ENCODE assay signal across 8 mouse cellular contexts in genomic region chr12:54795153-54795998, GRCm38 (mm10). TPM values are rescaled to one million over a fixed set of nuclear protein-coding genes. Genes with fewer than 3 reads are reported as not detected.
DNase-seq lines count a peak whose midpoint lies in the region; ATAC-seq and TF ChIP-seq lines count a peak whose summit lies in the region.

Gene Snx6, minus strand, starts transcription at chr12:54795703.

- peak within 1 kb of the TSS; percentile 77 for H3K4me2 ChIP-seq in heart, embryonic 14.5 days (ENCODE audit: low read length)
- H3K4me2 ChIP-seq in liver, embryonic 13.5 days: peak within 1 kb of the TSS; percentile 96
- H3K4me2 ChIP-seq in neural tube, embryonic 11.5 days (ENCODE audit: low read depth): peak within 1 kb of the TSS; percentile 70
- H3K4me2 ChIP-seq in stomach, postnatal 0 days (replicated peaks; ENCODE audit: low read depth): peak within 1 kb of the TSS; percentile 70

- ATAC-seq in heart, embryonic 14.5 days (ENCODE audit: insufficient number of reproducible peaks, insufficient read depth, low FRiP score, low read depth): peak; percentile 95
- peak; percentile 94 for ATAC-seq in liver, embryonic 13.5 days (ENCODE audit: low read depth)
- peak; percentile 93 for ATAC-seq in neural tube, embryonic 11.5 days (ENCODE audit: insufficient read depth, low FRiP score, low TSS enrichment)
- ATAC-seq in stomach, postnatal 0 days (ENCODE audit: low FRiP score, low TSS enrichment): peak; percentile 97

- peaks cover 4% of the 10 kb centered on the region; the same call in 1 of the 2 replicates for H3K4me1 ChIP-seq in brown adipose tissue, adult 24 weeks (ENCODE audit: control insufficient read depth, insufficient read depth, insufficient read length, low read length)
- H3K4me1 ChIP-seq in heart, embryonic 14.5 days (ENCODE audit: control insufficient read depth in 2 of 2, insufficient read depth in 2 of 2, low read length in 2 of 2): peaks cover 2 to 27% of the 10 kb centered on the region in 2 experiments
- peaks cover 31% of the 10 kb centered on the region for H3K4me1 ChIP-seq in liver, embryonic 13.5 days (replicated peaks)
- peaks cover 10% of the 10 kb centered on the region for H3K4me1 ChIP-seq in neural tube, embryonic 11.5 days (ENCODE audit: control insufficient read depth, insufficient read depth, low read length)
- H3K4me1 ChIP-seq in stomach, postnatal 0 days (replicated peaks; ENCODE audit: control insufficient read depth, insufficient read depth): peaks cover 2% of the 10 kb centered on the region; the same call in 1 of the 2 replicates

- WGBS in heart, embryonic 14.5 days: under 1% methylated on average over 75 of the region's 76 CpGs
- under 1% methylated on average over 76 of the region's 76 CpGs for WGBS in liver, embryonic 13.5 days (ENCODE audit: insufficient replicate concordance)
- WGBS in neural tube, embryonic 11.5 days: under 1% methylated on average over 76 of the region's 76 CpGs
- WGBS in stomach, postnatal 0 days: under 1% methylated on average over 67 of the region's 76 CpGs

- H3K9me3 ChIP-seq in heart, embryonic 14.5 days (ENCODE audit: control insufficient read depth, low read length): no peaks in the 10 kb centered on the region
- no peaks in the 10 kb centered on the region for H3K9me3 ChIP-seq in liver, embryonic 13.5 days (replicated peaks)
- no peaks in the 10 kb centered on the region for H3K9me3 ChIP-seq in neural tube, embryonic 11.5 days (ENCODE audit: control insufficient read depth, low read length)
- no peaks in the 10 kb centered on the region for H3K9me3 ChIP-seq in stomach, postnatal 0 days (ENCODE audit: control insufficient read depth, low read length)

- peaks cover 9% of the 10 kb centered on the region; the same call in 1 of the 2 replicates for H3K36me3 ChIP-seq in heart, embryonic 14.5 days (ENCODE audit: control insufficient read depth, insufficient read depth, low read length)
- H3K36me3 ChIP-seq in liver, embryonic 13.5 days: 0 out of 2 replicates have a peak, but pooled peaks cover 2% of the 10 kb centered on the region
- H3K36me3 ChIP-seq in neural tube, embryonic 11.5 days (ENCODE audit: control insufficient read depth, insufficient read depth, low read length): no peaks in the 10 kb centered on the region
- H3K36me3 ChIP-seq in stomach, postnatal 0 days (ENCODE audit: control insufficient read depth, insufficient read depth, low read length): no peaks in the 10 kb centered on the region

- H3K27me3 ChIP-seq in heart, embryonic 14.5 days (ENCODE audit: control insufficient read depth, insufficient read depth, low read length): no peaks in the 10 kb centered on the region
- H3K27me3 ChIP-seq in liver, embryonic 13.5 days: no peaks in the 10 kb centered on the region
- no peaks in the 10 kb centered on the region for H3K27me3 ChIP-seq in neural tube, embryonic 11.5 days (ENCODE audit: control insufficient read depth, insufficient read depth, low read length)
- no peaks in the 10 kb centered on the region for H3K27me3 ChIP-seq in stomach, postnatal 0 days (ENCODE audit: control insufficient read depth, insufficient read depth, low read length)

- 0 out of 2 replicates have a peak, but pooled peaks have one; percentile 11 for TF ChIP-seq CTCF in stomach, postnatal 0 days (IDR thresholded peaks at IDR 0.05; ENCODE audit: low read depth)

- peak within 1 kb of the TSS; percentile 77; the same call in 1 of the 2 replicates for H3K27ac ChIP-seq in brown adipose tissue, adult 24 weeks (replicated peaks; ENCODE audit: low read depth, low read length)
- peak within 1 kb of the TSS; percentile 76 to 82 for H3K27ac ChIP-seq in heart, embryonic 14.5 days (replicated peaks in 1 of 2; ENCODE audit: control insufficient read depth in 1 of 2, insufficient read depth in 1 of 2, low read depth in 2 of 2, low read length in 2 of 2)
- H3K27ac ChIP-seq in liver, embryonic 13.5 days: peak within 1 kb of the TSS; percentile 73
- peak within 1 kb of the TSS; percentile 73; the same call in 1 of the 2 replicates for H3K27ac ChIP-seq in neural tube, embryonic 11.5 days (ENCODE audit: low read depth, low read length)
- peak within 1 kb of the TSS; percentile 91 for H3K27ac ChIP-seq in stomach, postnatal 0 days (replicated peaks)

- peak within 1 kb of the TSS; percentile 100 for H3K9ac ChIP-seq in heart, embryonic 14.5 days (ENCODE audit: low read length)
- peak within 1 kb of the TSS; percentile 94 for H3K9ac ChIP-seq in liver, embryonic 13.5 days
- H3K9ac ChIP-seq in neural tube, embryonic 11.5 days (ENCODE audit: low read length): peak within 1 kb of the TSS; percentile 98
- peak within 1 kb of the TSS; percentile 100 for H3K9ac ChIP-seq in stomach, postnatal 0 days (ENCODE audit: low read length)

- TF ChIP-seq EP300 in stomach, postnatal 0 days (optimal IDR thresholded peaks at IDR 0.05): no peak

- H3K4me3 ChIP-seq in brown adipose tissue, adult 24 weeks (ENCODE audit: insufficient read depth, low read depth, low read length): peak within 1 kb of the TSS; percentile 100
- peak within 1 kb of the TSS; percentile 99 to 100 for H3K4me3 ChIP-seq in heart, embryonic 14.5 days (ENCODE audit: control insufficient read depth in 1 of 2, insufficient read depth in 1 of 2, low read depth in 1 of 2, low read length in 2 of 2)
- H3K4me3 ChIP-seq in liver, embryonic 13.5 days (replicated peaks): peak within 1 kb of the TSS; percentile 91
- peak within 1 kb of the TSS; percentile 76 for H3K4me3 ChIP-seq in neural tube, embryonic 11.5 days (ENCODE audit: low read depth, low read length)
- H3K4me3 ChIP-seq in stomach, postnatal 0 days (ENCODE audit: low read depth, low read length): peak within 1 kb of the TSS; percentile 98

- DNase-seq in CD4-positive, CD25-positive, alpha-beta regulatory T cell, adult 2 months (ENCODE audit: low read depth, low spot score): peak; percentile 94
- DNase-seq in fibroblast of lung, adult 2 months (ENCODE audit: low read depth): peak; percentile 55
- DNase-seq in kidney, postnatal 14 days: peak; percentile 92
- peak; percentile 69 for DNase-seq in liver, embryonic 13.5 days
- DNase-seq in neural tube, embryonic 11.5 days (ENCODE audit: low spot score): peak; percentile 92
- peak; percentile 92 for DNase-seq in stomach, postnatal 0 days (ENCODE audit: low spot score)

RNA-seq across cellular contexts. Expression of gene Snx6, which starts in this region (rescaled TPM):
- 36.7 and 49.2 TPM in 2 replicates for polyA plus RNA-seq in brown adipose tissue, adult 24 weeks (2012; ENCODE audit: insufficient read depth, insufficient read length, missing spikeins)
- polyA plus RNA-seq in heart, embryonic 14.5 days (2014; fragmentation: Nextera tagmentation; extraction: Ambion mirVana): 110 and 125 TPM in 2 replicates
- polyA plus RNA-seq in liver, embryonic 13.5 days (2015; fragmentation: Nextera tagmentation; extraction: Ambion mirVana): 60.1 and 72.8 TPM in 2 replicates
- polyA plus RNA-seq in neural tube, embryonic 11.5 days (2014; fragmentation: Nextera tagmentation; extraction: Ambion mirVana): 218 and 226 TPM in 2 replicates
- polyA plus RNA-seq in stomach, postnatal 0 days (2015; fragmentation: Nextera tagmentation; extraction: Ambion mirVana): 260 and 269 TPM in 2 replicates

Comparison
In these comparisons a context has a peak if more than half of its experiments do, and no peak if none do; other contexts are left out.
1. Peak in every context shown above with its lines: DNase-seq, ATAC-seq, H3K4me3 ChIP-seq and H3K27ac ChIP-seq.